Mouse (Mus musculus) midbrain, embryonic 13.5 days (tissue): ENCODE results near the gene Gm28434. TPM values are rescaled to one million over a fixed set of nuclear protein-coding genes. Genes with fewer than 3 reads are reported as not detected.

Source experiments
- ATAC-seq: fragments of 200-750 bp; cut with Nextera tagmentation; 2 replicates; pipeline ENCODE4 v1.8.0; 2017; ENCODE audit warnings: mild to moderate bottlenecking, moderate TSS enrichment, moderate library complexity
- H3K27ac ChIP-seq: fragments of 300-500 bp; sonication (generic); 2 replicates; pipeline ENCODE4 v1.5.1; 2015; ENCODE audit warnings: inconsistent platforms, mild to moderate bottlenecking, moderate library complexity
- H3K27me3 ChIP-seq: fragments of 300-500 bp; sonication (generic); 2 replicates; pipeline ENCODE4 v1.6.1; 2015; ENCODE audit warnings: mild to moderate bottlenecking, inconsistent platforms
- H3K36me3 ChIP-seq: fragments of 300-500 bp; sonication (generic); 2 replicates; pipeline ENCODE4 v1.6.1; 2015; ENCODE audit warnings: mild to moderate bottlenecking, inconsistent platforms
- H3K4me1 ChIP-seq: fragments of 300-500 bp; sonication (generic); replicated peaks from 2 replicates; pipeline ENCODE4 v1.6.1; 2015; ENCODE audit warnings: inconsistent platforms
- H3K4me2 ChIP-seq: fragments of 300-500 bp; sonication (generic); replicated peaks from 2 replicates; pipeline ENCODE4 v1.6.1; 2015; ENCODE audit warnings: moderate library complexity, mild to moderate bottlenecking, inconsistent platforms
- H3K4me3 ChIP-seq: fragments of 300-500 bp; sonication (generic); replicated peaks from 2 replicates; pipeline ENCODE4 v1.5.1; 2015; ENCODE audit warnings: mild to moderate bottlenecking, inconsistent platforms
- H3K9ac ChIP-seq: fragments of 300-500 bp; sonication (generic); replicated peaks from 2 replicates; pipeline ENCODE4 v1.6.1; 2015; ENCODE audit warnings: mild to moderate bottlenecking, inconsistent platforms
- H3K9me3 ChIP-seq: fragments of 300-500 bp; sonication (generic); 2 replicates; pipeline ENCODE4 v1.6.1; 2016; ENCODE audit warnings: mild to moderate bottlenecking, inconsistent platforms
- WGBS: fragments of 180-500 bp; shearing (Covaris S2); methylation state at CpG from one replicate; pipeline ENCODE4 v1.1.7; 2015; 5-methylcytosine and 5-hydroxymethylcytosine counted together
- polyA plus RNA-seq: library from polyadenylated mRNA; unstranded; fragments of >200 nt; fragmentation: Nextera tagmentation; extraction: Ambion mirVana; gene quantifications from 2 replicates; pipeline ENCODE4 v1.2.1, GENCODE M21; 2015

Gene Gm28434
- not detected in 2 replicates for polyA plus RNA-seq

DNA sequence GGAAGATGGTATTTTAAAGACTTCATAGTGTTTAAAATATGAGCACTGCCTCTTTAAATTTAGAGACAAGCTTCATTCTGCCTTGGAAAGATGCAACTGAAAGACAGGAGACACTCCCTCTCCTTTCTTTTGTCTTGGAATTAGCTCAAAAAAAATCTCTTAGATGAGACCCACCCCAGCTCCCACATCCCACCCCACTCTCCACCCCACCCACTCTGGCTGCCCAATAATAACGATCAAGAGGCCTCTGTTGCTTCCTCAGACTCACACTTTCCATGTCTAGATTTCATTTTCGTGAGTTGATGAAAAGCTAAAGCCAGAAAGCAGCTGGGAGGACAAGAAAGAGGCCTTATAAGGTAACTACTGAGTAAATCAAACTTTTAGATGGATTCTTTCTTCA, at the start of gene Gm28434, which contains the start of gene 2310003L06Rik:
Gene Gm28434, plus strand, starts transcription at position 317 of the 400 bp plus-strand sequence.
Gene 2310003L06Rik, plus strand, starts transcription at position 259 of the 400 bp plus-strand sequence.
- H3K4me1 ChIP-seq, result no peaks in the 10 kb centered on the region
- no peaks in the 10 kb centered on the region for H3K36me3 ChIP-seq
- WGBS, result 58% methylated on average over 2 of the region's 2 CpGs
- H3K27me3 ChIP-seq, result no peaks in the 10 kb centered on the region
- no peak within 1 kb of the TSS for H3K27ac ChIP-seq
- ATAC-seq, result no peak
- H3K9me3 ChIP-seq, result no peaks in the 10 kb centered on the region
- no peak within 1 kb of the TSS for H3K4me2 ChIP-seq
- no peak within 1 kb of the TSS for H3K9ac ChIP-seq
- no peak within 1 kb of the TSS for H3K4me3 ChIP-seq

GRCm38 (mm10) chr5:87925372-87925771, 43.9 kb upstream of the Gm28434 start, which contains the start of gene Csn3:
Gene Csn3, plus strand, starts transcription at chr5:87925579.
- no peak for ATAC-seq
- Histone ChIP-seq H3K4me1 (no peaks in the 10 kb centered on the region), H3K27me3 (no peaks in the 10 kb centered on the region), H3K9me3 (no peaks in the 10 kb centered on the region), H3K9ac (no peak within 1 kb of the TSS), H3K27ac (no peak within 1 kb of the TSS), H3K4me3 (no peak within 1 kb of the TSS), H3K36me3 (no peaks in the 10 kb centered on the region), H3K4me2 (no peak within 1 kb of the TSS)
- WGBS, result 28% methylated on average over 5 of the region's 5 CpGs

GRCm38 (mm10) chr5:87931603-87932002, 37.7 kb upstream of the Gm28434 start:
- Histone ChIP-seq H3K9me3 (no peaks in the 10 kb centered on the region), H3K4me1 (no peaks in the 10 kb centered on the region), H3K36me3 (no peaks in the 10 kb centered on the region), H3K9ac (no peak overlapping the region), H3K4me3 (no peak overlapping the region), H3K27me3 (no peaks in the 10 kb centered on the region), H3K27ac (no peak overlapping the region), H3K4me2 (no peak overlapping the region)
- no peak for ATAC-seq
- WGBS, result 40% methylated on average over 1 of the region's 1 CpGs

GRCm38 (mm10) chr5:87940752-87941151, 28.6 kb upstream of the Gm28434 start:
- Histone ChIP-seq H3K9ac (no peak overlapping the region), H3K36me3 (no peaks in the 10 kb centered on the region), H3K4me2 (no peak overlapping the region), H3K4me3 (no peak overlapping the region), H3K9me3 (no peaks in the 10 kb centered on the region), H3K27me3 (no peaks in the 10 kb centered on the region), H3K4me1 (no peaks in the 10 kb centered on the region), H3K27ac (no peak overlapping the region)
- no peak for ATAC-seq
- WGBS, result 53% methylated on average over 3 of the region's 3 CpGs

- Histone ChIP-seq H3K27ac (no peak overlapping the region), H3K27me3 (no peaks in the 10 kb centered on the region), H3K4me2 (no peak overlapping the region), H3K4me3 (no peak overlapping the region), H3K36me3 (no peaks in the 10 kb centered on the region), H3K9me3 (no peaks in the 10 kb centered on the region), H3K4me1 (no peaks in the 10 kb centered on the region), H3K9ac (no peak overlapping the region)
- ATAC-seq, result no peak
Measured at GRCm38 (mm10) chr5:87942515-87942914, 26.8 kb upstream of the Gm28434 start.

DNA sequence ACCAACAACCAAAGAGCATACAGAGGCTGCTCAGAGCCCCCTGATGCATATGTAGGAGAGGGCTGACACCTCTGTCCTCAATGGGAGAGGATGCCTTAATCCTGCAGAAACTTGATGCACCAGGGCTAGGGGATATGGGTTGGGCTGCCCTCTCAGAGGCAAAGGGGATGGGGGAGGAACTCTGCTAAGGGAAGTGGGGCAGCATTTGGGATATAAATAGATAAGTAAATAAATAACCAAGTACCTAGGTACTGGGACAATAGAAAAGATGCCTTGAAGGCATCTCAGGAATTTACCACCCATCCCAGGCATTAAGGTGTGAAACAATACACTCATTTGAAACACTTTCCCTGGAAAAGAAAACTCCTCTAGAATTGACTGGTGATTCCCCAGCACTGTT, 17.5 kb upstream of the Gm28434 start:
- Histone ChIP-seq H3K4me3 (no peak overlapping the region), H3K4me2 (no peak overlapping the region), H3K9me3 (no peaks in the 10 kb centered on the region), H3K4me1 (no peaks in the 10 kb centered on the region), H3K9ac (no peak overlapping the region), H3K27me3 (no peaks in the 10 kb centered on the region), H3K27ac (no peak overlapping the region), H3K36me3 (no peaks in the 10 kb centered on the region)
- no peak for ATAC-seq

DNA sequence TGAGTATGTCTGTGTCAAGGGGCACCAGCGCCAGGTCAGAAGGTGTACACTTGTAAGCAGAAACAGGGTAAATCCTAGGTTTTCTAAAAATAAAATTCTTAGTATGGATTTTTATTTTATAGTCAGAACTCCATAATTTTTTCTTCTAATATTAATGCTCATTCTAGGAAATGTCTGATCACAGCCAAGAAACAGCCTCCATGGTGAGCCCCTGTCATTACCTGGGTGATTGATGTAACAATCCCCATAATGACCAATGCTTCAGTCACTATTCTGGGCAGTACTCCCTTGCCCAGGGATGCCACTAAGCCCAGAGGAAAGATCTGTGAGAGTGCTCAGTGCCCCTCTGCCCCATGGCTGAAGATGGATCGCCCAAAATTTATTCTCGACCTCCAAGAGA, 9.8 kb downstream of the Gm28434 start, which contains the start of gene Cabs1:
Gene Cabs1, plus strand, starts transcription at position 301 of the 400 bp plus-strand sequence.
- no peak for ATAC-seq
- Histone ChIP-seq H3K27me3 (no peaks in the 10 kb centered on the region), H3K9me3 (no peaks in the 10 kb centered on the region), H3K27ac (no peak within 1 kb of the TSS), H3K36me3 (no peaks in the 10 kb centered on the region), H3K4me3 (no peak within 1 kb of the TSS), H3K4me2 (no peak within 1 kb of the TSS), H3K4me1 (no peaks in the 10 kb centered on the region), H3K9ac (no peak within 1 kb of the TSS)
- 87% methylated on average over 3 of the region's 3 CpGs for WGBS

DNA sequence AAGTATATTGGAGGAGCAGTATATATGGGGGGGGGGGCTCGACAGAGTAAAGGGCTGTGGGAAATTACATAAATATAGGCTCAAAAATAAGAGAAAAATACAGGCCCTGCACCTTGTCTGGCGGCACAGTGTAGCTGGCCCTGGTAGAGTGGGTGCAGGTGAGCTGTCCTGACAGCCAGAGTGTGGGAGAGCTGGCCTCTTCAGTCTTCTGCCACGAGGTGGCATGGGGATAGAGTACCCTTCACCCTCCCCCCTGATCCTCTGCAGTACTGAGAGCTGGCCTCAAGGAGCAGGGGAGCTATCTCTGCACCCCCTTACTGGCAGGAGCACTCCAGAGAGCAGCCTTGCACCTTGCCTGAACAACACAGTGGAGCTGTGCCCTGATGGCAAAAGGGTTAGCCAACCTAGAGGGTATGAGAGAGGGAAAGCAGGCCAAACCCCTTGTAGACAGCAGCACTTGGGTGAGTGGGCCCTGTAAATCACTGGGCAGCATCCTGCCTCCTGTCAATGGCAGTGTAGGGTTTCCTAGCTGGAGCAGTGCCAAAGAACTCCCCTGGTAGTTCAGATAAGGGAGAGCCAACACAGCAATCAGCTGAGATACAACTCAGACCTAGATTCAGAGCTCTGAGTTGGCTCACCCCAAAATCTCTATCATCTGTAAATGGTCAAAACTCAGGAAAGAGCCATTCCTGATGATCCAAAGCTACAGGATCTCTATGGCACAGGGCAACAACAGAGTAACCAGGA, 13.3 kb downstream of the Gm28434 start:
- WGBS, result 55% methylated on average over 3 of the region's 3 CpGs
- Histone ChIP-seq H3K9ac (no peak overlapping the region), H3K4me1 (no peaks in the 10 kb centered on the region)

DNA sequence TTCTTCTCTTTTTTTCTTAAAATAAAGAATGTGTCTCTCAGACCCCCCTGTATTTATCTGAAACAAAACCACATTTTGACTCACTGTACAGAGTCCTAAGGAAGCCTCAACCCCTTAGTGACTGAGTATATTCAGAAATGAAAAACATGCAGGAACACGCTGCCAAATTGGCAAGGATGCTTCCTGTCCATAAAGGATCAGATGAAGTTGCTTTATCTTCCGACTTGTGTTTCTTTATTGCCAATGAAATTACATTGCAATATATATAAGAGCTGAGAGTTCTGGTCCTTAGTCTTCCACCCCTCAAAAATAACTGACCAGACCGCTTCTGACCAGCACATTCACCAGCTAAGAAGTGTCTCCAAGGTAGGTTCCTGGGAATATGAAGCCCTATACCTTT, 32.9 kb downstream of the Gm28434 start, which contains the start of gene Smr3a:
Gene Smr3a, plus strand, starts transcription at position 301 of the 400 bp plus-strand sequence.
- H3K4me1 ChIP-seq, result no peaks in the 10 kb centered on the region
- H3K36me3 ChIP-seq, result no peaks in the 10 kb centered on the region
- no peak within 1 kb of the TSS for H3K27ac ChIP-seq
- H3K4me3 ChIP-seq, result no peak within 1 kb of the TSS
- no peaks in the 10 kb centered on the region for H3K27me3 ChIP-seq
- no peaks in the 10 kb centered on the region for H3K9me3 ChIP-seq
- WGBS, result 92% methylated on average over 3 of the region's 3 CpGs
- no peak for ATAC-seq
- no peak within 1 kb of the TSS for H3K9ac ChIP-seq
- H3K4me2 ChIP-seq, result no peak within 1 kb of the TSS

More for the DNA sequence above, 13.3 kb downstream of the Gm28434 start:
- H3K27me3 ChIP-seq, result no peaks in the 10 kb centered on the region
- peak; percentile 58; the same call in 1 of the 2 replicates for ATAC-seq
- H3K4me3 ChIP-seq, result no peak overlapping the region
- no peaks in the 10 kb centered on the region for H3K9me3 ChIP-seq
- H3K27ac ChIP-seq, result no peak overlapping the region
- H3K4me2 ChIP-seq, result no peak overlapping the region
- H3K36me3 ChIP-seq, result no peaks in the 10 kb centered on the region

- no peak overlapping the region for H3K4me3 ChIP-seq
- H3K4me2 ChIP-seq, result no peak overlapping the region
- H3K4me1 ChIP-seq, result no peaks in the 10 kb centered on the region
- H3K9ac ChIP-seq, result no peak overlapping the region
- ATAC-seq, result no peak
- H3K9me3 ChIP-seq, result no peaks in the 10 kb centered on the region
- no peak overlapping the region for H3K27ac ChIP-seq
- no peaks in the 10 kb centered on the region for H3K27me3 ChIP-seq
- H3K36me3 ChIP-seq, result no peaks in the 10 kb centered on the region
Measured at GRCm38 (mm10) chr5:88005241-88005640, 35.9 kb downstream of the Gm28434 start.
